Mouse (Mus musculus) megakaryocyte-erythroid progenitor cell, adult 5-6 weeks (primary cell): Measurements from ENCODE around the gene Gne. TPM values are rescaled to one million over a fixed set of nuclear protein-coding genes. Genes with fewer than 3 reads are reported as not detected.

Experiments
- ATAC-seq: replicated peaks from 2 replicates; pipeline ENCODE4 v1.8.0; 2016; ENCODE audit warnings: mild to moderate bottlenecking, inconsistent platforms; ENCODE audit not compliant: severe bottlenecking, poor library complexity, low FRiP score, low TSS enrichment
- total RNA-seq, 2 experiments: library from RNA; stranded (forward) in 1 of 2; stranded (reverse) in 1 of 2; fragments of 200-1000, 215-1000 nt in 1 of 2; fragments of >200 nt in 1 of 2; fragmentation: Nextera tagmentation in 1 of 2; gene quantifications; 2 replicates each; pipeline ENCODE4 v1.2.3; 2014 to 2017

Gne gene
- total RNA-seq, 2 experiments from 2014 or later = 38.3 to 42.6 TPM

GRCm38 (mm10) chr4:43993072-43993471 lies 90.9 kb downstream of the Gne start:
- ATAC-seq = no peak

GRCm38 (mm10) chr4:43988976-43989375 lies 95.0 kb downstream of the Gne start:
- ATAC-seq = no peak

GRCm38 (mm10) chr4:43984326-43984725 lies 99.7 kb downstream of the Gne start:
- no peak for ATAC-seq

Other genes starting within 250 kb of the Gne start
- gene Olfr157, start 244.0 kb downstream of the Gne start, total RNA-seq (2014; fragmentation: Nextera tagmentation) = not detected in 2 replicates
- not detected in 2 replicates for gene Olfr157, start 244.0 kb downstream of the Gne start, total RNA-seq (2017)
- gene Olfr155, start 232.6 kb downstream of the Gne start, total RNA-seq (2014; fragmentation: Nextera tagmentation) = not detected in 2 replicates
- not detected in 2 replicates for gene Olfr155, start 232.6 kb downstream of the Gne start, total RNA-seq (2017)
- 0.20 TPM in 1 of 2 replicates, not detected in the other for gene Reck, start 208.6 kb downstream of the Gne start, total RNA-seq (2014; fragmentation: Nextera tagmentation)
- gene Reck, start 208.6 kb downstream of the Gne start, total RNA-seq (2017) = 0.61 TPM in 1 of 2 replicates, not detected in the other
- gene Glipr2, start 126.8 kb downstream of the Gne start, total RNA-seq (2014; fragmentation: Nextera tagmentation) = 10.9 and 12.6 TPM in 2 replicates
- 12.2 and 13.9 TPM in 2 replicates for gene Glipr2, start 126.8 kb downstream of the Gne start, total RNA-seq (2017)
- gene Ccin, start 100.7 kb downstream of the Gne start, total RNA-seq (2014; fragmentation: Nextera tagmentation) = not detected in 2 replicates
- not detected in 2 replicates for gene Ccin, start 100.7 kb downstream of the Gne start, total RNA-seq (2017)
- gene Clta, start 79.7 kb downstream of the Gne start, total RNA-seq (2014; fragmentation: Nextera tagmentation) = 198 and 217 TPM in 2 replicates
- 368 and 393 TPM in 2 replicates for gene Clta, start 79.7 kb downstream of the Gne start, total RNA-seq (2017)
- 71.2 and 86.3 TPM in 2 replicates for gene Rnf38, start 149.6 kb upstream of the Gne start, total RNA-seq (2014; fragmentation: Nextera tagmentation)
- gene Rnf38, start 149.6 kb upstream of the Gne start, total RNA-seq (2017) = 43.1 and 71.8 TPM in 2 replicates
- gene Melk, start 216.7 kb upstream of the Gne start, total RNA-seq (2014; fragmentation: Nextera tagmentation) = 16.0 and 20.7 TPM in 2 replicates
- 18.6 and 24.6 TPM in 2 replicates for gene Melk, start 216.7 kb upstream of the Gne start, total RNA-seq (2017)